Mouse (Mus musculus) testis, adult 2 months (tissue): ENCODE data around the gene Wnt9a.

Experiments
- CTCF ChIP-seq: fragments of 200-500 bp; IDR thresholded peaks from 2 replicates; pipeline ENCODE4 v1.5.1; 2012; ENCODE audit warnings: low read depth, mild to moderate bottlenecking, inconsistent platforms, low read length, moderate library complexity; ENCODE audit not compliant: control insufficient read depth, insufficient read depth, insufficient replicate concordance
- POLR2A ChIP-seq: fragments of 200-500 bp; IDR thresholded peaks from 2 replicates; pipeline ENCODE4 v1.6.1; 2012; ENCODE audit warnings: low read depth, mild to moderate bottlenecking, inconsistent platforms, low read length, moderate library complexity; ENCODE audit not compliant: control insufficient read depth

DNA sequence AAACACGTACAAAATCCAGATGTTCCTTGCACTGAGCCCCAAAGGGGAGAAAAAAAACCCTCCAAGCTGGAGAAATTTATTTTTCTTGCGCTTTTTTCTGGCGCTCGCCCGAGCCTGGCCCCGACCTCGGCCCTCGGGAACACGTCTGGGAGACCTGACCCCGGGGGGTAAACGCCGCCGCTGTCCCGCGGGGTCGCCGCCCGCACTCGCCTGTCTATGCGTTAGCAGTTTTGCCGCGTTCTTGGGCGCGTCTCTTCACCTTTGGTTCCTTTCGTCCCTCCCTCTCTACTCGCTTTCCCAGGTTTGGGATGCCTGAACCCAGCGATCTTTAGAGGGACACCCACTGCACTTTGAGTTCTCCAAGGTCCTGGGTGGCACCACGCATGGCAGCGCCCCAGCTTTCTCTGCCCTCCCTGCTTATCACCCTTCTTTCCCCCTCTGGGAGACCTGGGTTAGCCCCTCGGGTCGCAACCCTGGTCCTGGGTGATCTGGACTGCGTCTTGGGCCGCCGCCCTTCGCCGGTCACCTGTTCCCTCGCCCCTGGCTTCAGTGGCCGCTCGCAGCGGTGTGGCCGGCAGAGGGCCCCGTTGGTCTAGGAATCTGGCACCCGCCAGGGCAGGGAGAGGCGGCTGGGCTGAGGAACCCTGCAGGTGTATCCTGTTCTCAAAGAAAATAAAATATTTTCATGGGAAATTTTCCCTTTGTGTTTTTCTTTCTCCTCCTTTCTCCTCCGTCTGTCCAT, 865 bp downstream of the Wnt9a start:
- TF ChIP-seq CTCF (peak; percentile 41; the same call in 1 of the 2 replicates), POLR2A (no peak)
